Mouse (Mus musculus) embryonic fibroblast, embryonic 13.5 days (primary cell): ENCODE measurements around the gene Moxd1.

Experiments
- CTCF ChIP-seq: IDR thresholded peaks from 2 replicates; pipeline ENCODE4 v1.5.1; 2011; ENCODE audit warnings: mild to moderate bottlenecking, control low read depth, low read length, moderate library complexity, borderline replicate concordance; ENCODE audit not compliant: insufficient read depth
- POLR2A ChIP-seq: IDR thresholded peaks from 2 replicates; pipeline ENCODE4 v1.6.1; 2011; ENCODE audit warnings: low read depth, mild to moderate bottlenecking, control low read depth, low read length, moderate library complexity

DNA sequence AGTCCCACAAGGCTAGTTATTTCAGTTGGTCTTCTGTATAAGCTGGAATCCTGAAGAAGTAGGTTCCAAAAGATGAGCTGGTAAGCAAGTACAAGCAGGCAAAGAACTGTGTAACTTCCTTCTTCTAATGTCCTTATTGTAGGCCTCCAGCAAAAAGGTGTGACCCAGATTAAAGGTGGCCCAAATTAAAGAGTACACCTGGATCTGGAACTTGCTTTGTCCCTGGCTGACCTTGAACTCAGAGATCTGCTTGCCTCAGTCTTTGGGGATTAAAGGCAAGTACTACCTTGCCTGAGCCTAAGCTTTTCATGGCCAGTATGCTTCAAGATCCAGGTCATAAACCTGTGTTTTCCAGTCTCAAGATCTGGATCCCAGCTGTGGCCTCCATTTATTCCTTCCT lies 24.8 kb downstream of the Moxd1 start:
- TF ChIP-seq CTCF, result no peak
- TF ChIP-seq POLR2A, result no peak
